Mouse (Mus musculus): ENCODE data around the gene Bach2. TPM values are rescaled to one million over a fixed set of nuclear protein-coding genes. Genes with fewer than 3 reads are reported as not detected.
A peak's percentile ranks its signal among the peaks of the same experiment; 100 is the strongest.

Gene Bach2
- polyA plus RNA-seq, 1 experiment from 2014 or later, result 9.8 TPM

- no peaks in the 10 kb centered on the region for H3K36me3 ChIP-seq
- no peaks in the 10 kb centered on the region for H3K27me3 ChIP-seq
- no peak for ATAC-seq (ENCODE audit: insufficient number of reproducible peaks, insufficient read depth, low FRiP score, low TSS enrichment, low read depth)
- H3K27ac ChIP-seq, result peak overlapping the region; percentile 62; the same call in 1 of the 2 replicates
- no peak overlapping the region for H3K4me3 ChIP-seq
- 0 out of 2 replicates have a peak overlapping the region, but pooled peaks have one; percentile 7 for H3K4me2 ChIP-seq
- no peak overlapping the region for H3K9ac ChIP-seq
- H3K4me1 ChIP-seq, result peaks cover 22% of the 10 kb centered on the region
- H3K9me3 ChIP-seq, result no peaks in the 10 kb centered on the region
- WGBS, result 32% methylated on average over 8 of the region's 8 CpGs
Observed at GRCm38 (mm10) chr4:32508996-32509395, 270.4 kb downstream of the Bach2 start.

GRCm38 (mm10) chr4:32509832-32510612 is 271.4 kb downstream of the Bach2 start:
- no peak for ATAC-seq (ENCODE audit: insufficient number of reproducible peaks, insufficient read depth, low FRiP score, low TSS enrichment, low read depth)
- Histone ChIP-seq H3K36me3 (no peaks in the 10 kb centered on the region), H3K4me3 (no peak overlapping the region), H3K9ac (no peak overlapping the region), H3K9me3 (no peaks in the 10 kb centered on the region), H3K27ac (no peak overlapping the region), H3K4me1 (peaks cover 22% of the 10 kb centered on the region), H3K4me2 (no peak overlapping the region), H3K27me3 (no peaks in the 10 kb centered on the region)
- 61% methylated on average over 9 of the region's 9 CpGs for WGBS

GRCm38 (mm10) chr4:32510940-32511339 is 272.3 kb downstream of the Bach2 start:
- H3K4me1 ChIP-seq, result peaks cover 22% of the 10 kb centered on the region
- WGBS, result 79% methylated on average over 7 of the region's 7 CpGs

GRCm38 (mm10) chr4:32516126-32516525 is 277.5 kb downstream of the Bach2 start:
- H3K9ac ChIP-seq, result no peak overlapping the region
- 87% methylated on average over 8 of the region's 8 CpGs for WGBS
- H3K36me3 ChIP-seq, result no peaks in the 10 kb centered on the region
- no peak overlapping the region for H3K4me2 ChIP-seq
- H3K27ac ChIP-seq, result no peak overlapping the region
- H3K4me3 ChIP-seq, result no peak overlapping the region
- H3K4me1 ChIP-seq, result peaks cover 16% of the 10 kb centered on the region
- H3K9me3 ChIP-seq, result no peaks in the 10 kb centered on the region
- no peaks in the 10 kb centered on the region for H3K27me3 ChIP-seq
- no peak for ATAC-seq (ENCODE audit: insufficient number of reproducible peaks, insufficient read depth, low FRiP score, low TSS enrichment, low read depth)

More at GRCm38 (mm10) chr4:32510940-32511339, 272.3 kb downstream of the Bach2 start:
- Histone ChIP-seq H3K36me3 (no peaks in the 10 kb centered on the region), H3K27me3 (no peaks in the 10 kb centered on the region), H3K4me3 (no peak overlapping the region), H3K9ac (no peak overlapping the region), H3K4me2 (no peak overlapping the region), H3K27ac (no peak overlapping the region), H3K9me3 (no peaks in the 10 kb centered on the region)
- no peak for ATAC-seq (ENCODE audit: insufficient number of reproducible peaks, insufficient read depth, low FRiP score, low TSS enrichment, low read depth)

- H3K9ac ChIP-seq, result no peak overlapping the region
- 60% methylated on average over 6 of the region's 6 CpGs for WGBS
- no peaks in the 10 kb centered on the region for H3K36me3 ChIP-seq
- no peak overlapping the region for H3K4me2 ChIP-seq
- no peaks in the 10 kb centered on the region for H3K27me3 ChIP-seq
- peaks cover 39% of the 10 kb centered on the region for H3K4me1 ChIP-seq
- H3K27ac ChIP-seq, result no peak overlapping the region
- no peaks in the 10 kb centered on the region for H3K9me3 ChIP-seq
- ATAC-seq (ENCODE audit: insufficient number of reproducible peaks, insufficient read depth, low FRiP score, low TSS enrichment, low read depth), result no peak
- no peak overlapping the region for H3K4me3 ChIP-seq
Observed at GRCm38 (mm10) chr4:32518842-32519578, 280.4 kb downstream of the Bach2 start.

- 16% methylated on average over 18 of the region's 18 CpGs for whole genome bisulfite sequencing
- no peak for ATAC-seq (ENCODE audit: insufficient number of reproducible peaks, insufficient read depth, low FRiP score, low TSS enrichment, low read depth)
- Histone ChIP-seq H3K36me3 (no peaks in the 10 kb centered on the region), H3K9ac (no peak overlapping the region), H3K27me3 (no peaks in the 10 kb centered on the region), H3K4me1 (peaks cover 50% of the 10 kb centered on the region), H3K4me2 (peak overlapping the region; percentile 3; the same call in 1 of the 2 replicates), H3K4me3 (no peak overlapping the region), H3K9me3 (no peaks in the 10 kb centered on the region), H3K27ac (peak overlapping the region; percentile 48; the same call in 1 of the 2 replicates)
Observed at GRCm38 (mm10) chr4:32520628-32521360, 282.2 kb downstream of the Bach2 start.

GRCm38 (mm10) chr4:32521361-32521740 is 282.7 kb downstream of the Bach2 start:
- Histone ChIP-seq H3K4me1 (peaks cover 55% of the 10 kb centered on the region), H3K4me3 (no peak overlapping the region), H3K27me3 (no peaks in the 10 kb centered on the region), H3K9ac (no peak overlapping the region), H3K27ac (peak overlapping the region; percentile 48; the same call in 1 of the 2 replicates), H3K36me3 (no peaks in the 10 kb centered on the region), H3K4me2 (no peak overlapping the region), H3K9me3 (no peaks in the 10 kb centered on the region)
- no peak for ATAC-seq (ENCODE audit: insufficient number of reproducible peaks, insufficient read depth, low FRiP score, low TSS enrichment, low read depth)
- WGBS, result 37% methylated on average over 6 of the region's 6 CpGs

GRCm38 (mm10) chr4:32522013-32522412 is 283.4 kb downstream of the Bach2 start:
- 0 out of 2 replicates have a peak, but pooled peaks have one; percentile 56 for ATAC-seq (ENCODE audit: insufficient number of reproducible peaks, insufficient read depth, low FRiP score, low TSS enrichment, low read depth)
- Histone ChIP-seq H3K9ac (no peak overlapping the region), H3K27ac (no peak overlapping the region; the same call in 1 of the 2 replicates), H3K27me3 (no peaks in the 10 kb centered on the region), H3K4me1 (peaks cover 60% of the 10 kb centered on the region), H3K4me3 (no peak overlapping the region), H3K4me2 (no peak overlapping the region), H3K9me3 (no peaks in the 10 kb centered on the region), H3K36me3 (no peaks in the 10 kb centered on the region)
- 32% methylated on average over 2 of the region's 2 CpGs for WGBS

- Histone ChIP-seq H3K4me2 (no peak overlapping the region), H3K27me3 (no peaks in the 10 kb centered on the region), H3K4me3 (no peak overlapping the region), H3K27ac (peak overlapping the region; percentile 49; the same call in 1 of the 2 replicates), H3K9ac (no peak overlapping the region), H3K4me1 (peaks cover 60% of the 10 kb centered on the region), H3K36me3 (no peaks in the 10 kb centered on the region), H3K9me3 (no peaks in the 10 kb centered on the region)
- ATAC-seq (ENCODE audit: insufficient number of reproducible peaks, insufficient read depth, low FRiP score, low TSS enrichment, low read depth), result no peak
- WGBS, result 20% methylated on average over 2 of the region's 2 CpGs
Observed at GRCm38 (mm10) chr4:32524282-32524681, 285.7 kb downstream of the Bach2 start.

GRCm38 (mm10) chr4:32525000-32525399 is 286.4 kb downstream of the Bach2 start:
- 66% methylated on average over 5 of the region's 5 CpGs for WGBS
- ATAC-seq (ENCODE audit: insufficient number of reproducible peaks, insufficient read depth, low FRiP score, low TSS enrichment, low read depth), result no peak
- peaks cover 58% of the 10 kb centered on the region for H3K4me1 ChIP-seq

GRCm38 (mm10) chr4:32526228-32526836 is 287.7 kb downstream of the Bach2 start:
- Histone ChIP-seq H3K9ac (no peak overlapping the region), H3K27me3 (no peaks in the 10 kb centered on the region), H3K9me3 (no peaks in the 10 kb centered on the region), H3K36me3 (no peaks in the 10 kb centered on the region), H3K27ac (no peak overlapping the region), H3K4me1 (peaks cover 57% of the 10 kb centered on the region), H3K4me2 (no peak overlapping the region), H3K4me3 (no peak overlapping the region)
- ATAC-seq (ENCODE audit: insufficient number of reproducible peaks, insufficient read depth, low FRiP score, low TSS enrichment, low read depth), result no peak
- 61% methylated on average over 9 of the region's 9 CpGs for WGBS

More at GRCm38 (mm10) chr4:32525000-32525399, 286.4 kb downstream of the Bach2 start:
- Histone ChIP-seq H3K9me3 (no peaks in the 10 kb centered on the region), H3K36me3 (no peaks in the 10 kb centered on the region), H3K9ac (no peak overlapping the region), H3K4me3 (no peak overlapping the region), H3K27me3 (no peaks in the 10 kb centered on the region), H3K4me2 (no peak overlapping the region), H3K27ac (no peak overlapping the region)
